Mouse (Mus musculus): Measurements from ENCODE around the gene Pigp. TPM values are rescaled to one million over a fixed set of nuclear protein-coding genes. Genes with fewer than 3 reads are reported as not detected.
A peak's percentile ranks its signal among the peaks of the same experiment; 100 is the strongest.

Gene Pigp
- polyA plus RNA-seq, 1 experiment from 2014 or later: 127 TPM

DNA sequence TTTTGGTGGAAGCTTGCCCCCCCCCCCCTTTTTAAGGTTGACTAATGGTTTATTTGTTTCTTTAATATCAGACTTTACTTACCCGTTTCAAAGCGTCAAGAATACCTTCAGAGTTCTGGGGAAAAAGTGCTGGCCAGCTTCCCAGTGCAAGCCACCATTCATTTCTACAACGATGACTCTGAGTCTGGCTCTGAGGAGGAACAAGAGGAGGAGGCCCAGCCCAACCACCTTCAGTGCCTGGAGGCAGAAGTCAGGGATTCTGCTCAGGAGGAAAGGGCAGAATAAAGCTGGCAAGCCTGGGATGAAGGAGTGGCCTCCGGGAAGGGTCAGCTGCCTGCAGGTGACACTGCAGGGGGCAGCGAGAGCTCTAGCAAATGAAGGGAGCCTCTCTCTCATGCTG, 36.0 kb downstream of the Pigp start:
- WGBS: 34% methylated on average over 5 of the region's 5 CpGs
- no peak for ATAC-seq (ENCODE audit: insufficient number of reproducible peaks, low FRiP score, low TSS enrichment, low read depth)
- Histone ChIP-seq H3K36me3 (no peaks in the 10 kb centered on the region), H3K4me1 (no peaks in the 10 kb centered on the region), H3K4me2 (replicated peaks) (no peak overlapping the region), H3K27me3 (no peaks in the 10 kb centered on the region), H3K9me3 (replicated peaks) (no peaks in the 10 kb centered on the region), H3K4me3 (replicated peaks) (no peak overlapping the region), H3K9ac (no peak overlapping the region), H3K27ac (replicated peaks) (no peak overlapping the region)

DNA sequence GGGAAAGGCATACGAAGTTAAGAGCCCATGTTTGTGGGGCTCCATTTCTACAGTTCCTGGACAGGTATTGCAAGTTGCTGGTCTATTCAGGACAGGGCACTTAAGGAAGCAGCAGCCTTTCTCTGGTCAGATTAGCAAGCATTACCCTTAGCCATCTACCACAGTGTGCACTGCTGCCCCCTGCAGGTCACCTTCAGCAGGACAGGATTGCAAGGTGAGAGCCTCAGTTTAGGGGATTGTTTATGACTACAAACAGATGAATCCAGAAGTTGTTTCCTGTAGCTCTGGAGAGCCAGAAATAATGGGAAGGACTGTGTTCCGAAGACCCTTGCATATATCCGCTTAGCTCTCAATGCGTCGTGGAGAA, 39.8 kb downstream of the Pigp start:
- Histone ChIP-seq H3K36me3 (no peaks in the 10 kb centered on the region), H3K4me3 (replicated peaks) (no peak overlapping the region), H3K9me3 (replicated peaks) (no peaks in the 10 kb centered on the region), H3K9ac (no peak overlapping the region), H3K4me1 (peaks cover 22% of the 10 kb centered on the region; the same call in 1 of the 2 replicates), H3K27ac (replicated peaks) (no peak overlapping the region), H3K4me2 (replicated peaks) (no peak overlapping the region), H3K27me3 (peaks cover 13% of the 10 kb centered on the region)
- 55% methylated on average over 5 of the region's 5 CpGs for WGBS
- ATAC-seq (ENCODE audit: insufficient number of reproducible peaks, low FRiP score, low TSS enrichment, low read depth): no peak

DNA sequence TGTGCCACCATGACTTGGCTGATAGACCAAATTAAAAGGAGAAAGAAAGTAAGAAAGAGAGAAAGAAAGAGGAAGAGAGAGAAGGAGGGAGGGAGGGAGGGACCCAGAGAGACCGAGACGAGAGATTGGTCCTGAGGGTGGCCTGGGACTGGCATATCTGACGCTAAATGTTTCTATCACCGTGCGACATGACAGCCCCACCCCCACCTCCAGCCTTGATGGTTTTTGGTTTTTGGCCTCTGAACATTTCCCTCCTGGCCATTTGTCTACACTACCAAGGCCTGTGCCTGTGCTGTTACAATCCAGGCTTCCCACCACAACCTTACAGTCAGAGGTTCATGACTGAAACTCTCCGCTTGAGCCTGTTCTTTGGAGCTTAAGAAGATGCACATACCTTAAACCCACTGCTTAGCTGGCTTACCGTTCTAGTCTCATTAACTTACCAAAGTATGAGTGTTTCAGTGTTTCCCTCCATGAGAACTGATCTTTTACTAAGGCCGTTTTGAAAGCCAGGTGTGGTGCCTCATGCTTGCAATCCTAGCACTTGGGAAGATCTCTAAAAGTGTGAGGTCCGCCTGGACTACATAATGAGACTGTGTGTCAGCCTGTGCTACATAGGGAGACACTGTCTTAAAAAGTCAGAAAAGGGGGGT, 40.3 kb downstream of the Pigp start:
- H3K4me1 ChIP-seq: peaks cover 22% of the 10 kb centered on the region; the same call in 1 of the 2 replicates
- H3K36me3 ChIP-seq: no peaks in the 10 kb centered on the region
- H3K27ac ChIP-seq (replicated peaks): no peak overlapping the region
- no peak overlapping the region for H3K9ac ChIP-seq
- no peak for ATAC-seq (ENCODE audit: insufficient number of reproducible peaks, low FRiP score, low TSS enrichment, low read depth)
- H3K4me3 ChIP-seq (replicated peaks): no peak overlapping the region
- WGBS: 79% methylated on average over 9 of the region's 9 CpGs
- H3K9me3 ChIP-seq (replicated peaks): no peaks in the 10 kb centered on the region
- no peak overlapping the region for H3K4me2 ChIP-seq (replicated peaks)
- H3K27me3 ChIP-seq: peaks cover 16% of the 10 kb centered on the region

DNA sequence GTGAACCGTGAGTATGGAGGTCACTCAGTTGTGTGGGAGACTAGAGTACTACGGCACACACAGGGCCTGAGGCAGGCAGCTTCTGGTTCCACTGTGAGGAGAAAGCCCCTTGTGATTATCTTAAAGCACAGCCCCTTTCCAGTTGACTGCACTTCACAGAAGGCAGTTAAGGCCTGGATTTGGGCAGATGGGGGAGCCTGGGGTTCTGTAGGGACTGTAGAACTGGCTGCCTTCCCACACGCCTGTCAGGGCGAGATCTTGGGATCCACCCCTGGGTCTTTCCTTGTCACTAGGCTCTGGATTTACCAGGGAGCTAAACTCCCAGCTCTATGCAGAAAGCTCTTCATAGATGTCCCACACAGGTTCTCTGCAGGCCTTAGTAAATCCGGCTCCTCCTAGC, 41.2 kb downstream of the Pigp start:
- Histone ChIP-seq H3K36me3 (no peaks in the 10 kb centered on the region), H3K4me3 (replicated peaks) (no peak overlapping the region), H3K27me3 (peaks cover 16% of the 10 kb centered on the region), H3K4me2 (replicated peaks) (no peak overlapping the region), H3K27ac (replicated peaks) (no peak overlapping the region), H3K4me1 (peaks cover 22% of the 10 kb centered on the region; the same call in 1 of the 2 replicates), H3K9me3 (replicated peaks) (no peaks in the 10 kb centered on the region), H3K9ac (no peak overlapping the region)
- WGBS: 55% methylated on average over 5 of the region's 5 CpGs
- no peak for ATAC-seq (ENCODE audit: insufficient number of reproducible peaks, low FRiP score, low TSS enrichment, low read depth)

- peaks cover 22% of the 10 kb centered on the region; the same call in 1 of the 2 replicates for H3K4me1 ChIP-seq
- H3K4me2 ChIP-seq (replicated peaks): peak overlapping the region; percentile 84
- H3K9ac ChIP-seq: no peak overlapping the region
- H3K27me3 ChIP-seq: peaks cover 20% of the 10 kb centered on the region
- H3K27ac ChIP-seq (replicated peaks): no peak overlapping the region
- no peaks in the 10 kb centered on the region for H3K9me3 ChIP-seq (replicated peaks)
- 9% methylated on average over 25 of the region's 25 CpGs for WGBS
- H3K36me3 ChIP-seq: no peaks in the 10 kb centered on the region
- H3K4me3 ChIP-seq (replicated peaks): peak overlapping the region; percentile 48
- ATAC-seq (ENCODE audit: insufficient number of reproducible peaks, low FRiP score, low TSS enrichment, low read depth): no peak
These were observed 42.5 kb downstream of the Pigp start for GRCm38 (mm10) chr16:94328881-94329867.

DNA sequence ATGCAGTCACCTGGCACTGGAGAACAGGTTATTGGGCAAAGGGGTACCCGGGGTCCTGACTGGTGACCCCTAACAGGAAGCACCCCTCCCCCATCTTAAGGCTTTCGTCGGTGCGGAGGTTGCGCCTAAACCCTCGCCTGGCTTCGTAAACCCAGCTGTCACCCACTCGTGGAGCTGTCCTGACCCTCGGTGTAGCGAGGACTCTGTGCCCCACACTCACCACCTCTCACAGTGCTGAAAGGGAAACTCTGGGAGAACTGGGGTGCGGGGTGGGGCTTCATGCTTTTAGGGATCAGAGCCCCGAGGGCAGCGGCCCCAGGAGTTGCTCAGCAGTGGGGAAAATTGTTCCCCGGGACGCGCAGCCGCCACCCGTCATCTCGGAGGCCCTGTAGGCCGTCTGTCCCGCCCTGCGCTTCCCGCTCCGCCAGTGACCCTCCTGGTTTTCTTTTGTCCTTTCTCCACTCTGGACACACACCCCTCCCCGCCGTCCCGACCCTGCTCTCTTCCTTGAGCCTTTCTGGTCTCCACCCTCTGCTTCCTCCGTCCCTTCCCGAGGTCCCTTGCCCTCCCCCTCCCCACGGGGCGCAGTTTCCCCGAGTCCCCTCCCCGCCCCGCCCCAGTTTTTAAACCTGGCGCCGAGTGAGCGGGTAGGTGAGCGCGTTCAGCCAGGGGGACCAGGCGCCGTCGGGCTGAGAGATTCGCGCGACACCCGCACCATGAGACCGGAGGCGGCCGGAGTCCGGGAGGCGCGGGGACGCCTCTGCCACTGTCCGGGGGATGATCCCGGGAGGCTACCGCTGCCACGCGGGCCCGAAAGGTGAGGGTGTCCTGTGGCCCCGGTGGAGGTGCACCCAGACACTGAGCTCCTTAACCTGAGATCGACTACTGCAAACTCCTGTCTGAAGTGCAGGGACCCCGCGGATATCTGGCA, 43.6 kb downstream of the Pigp start, which contains the start of gene Ripply3:
Gene Ripply3 (plus strand): TSS at position 640 of the 931 bp plus-strand sequence.
- H3K4me2 ChIP-seq (replicated peaks): peak within 1 kb of the TSS; percentile 84
- H3K27ac ChIP-seq (replicated peaks): no peak within 1 kb of the TSS
- H3K36me3 ChIP-seq: no peaks in the 10 kb centered on the region
- H3K4me3 ChIP-seq (replicated peaks): peak within 1 kb of the TSS; percentile 48
- ATAC-seq (ENCODE audit: insufficient number of reproducible peaks, low FRiP score, low TSS enrichment, low read depth): 0 out of 2 replicates have a peak, but pooled peaks have one; percentile 23
- peaks cover 20% of the 10 kb centered on the region for H3K27me3 ChIP-seq
- 1% methylated on average over 63 of the region's 63 CpGs for WGBS
- H3K9ac ChIP-seq: peak within 1 kb of the TSS; percentile 28
- H3K9me3 ChIP-seq (replicated peaks): no peaks in the 10 kb centered on the region
- peaks cover 22% of the 10 kb centered on the region; the same call in 1 of the 2 replicates for H3K4me1 ChIP-seq

- no peak for ATAC-seq (ENCODE audit: insufficient number of reproducible peaks, low FRiP score, low TSS enrichment, low read depth)
- H3K36me3 ChIP-seq: no peaks in the 10 kb centered on the region
- peaks cover 20% of the 10 kb centered on the region for H3K27me3 ChIP-seq
- peaks cover 22% of the 10 kb centered on the region; the same call in 1 of the 2 replicates for H3K4me1 ChIP-seq
- no peak overlapping the region for H3K4me3 ChIP-seq (replicated peaks)
- H3K27ac ChIP-seq (replicated peaks): no peak overlapping the region
- H3K9ac ChIP-seq: no peak overlapping the region
- no peaks in the 10 kb centered on the region for H3K9me3 ChIP-seq (replicated peaks)
- no peak overlapping the region for H3K4me2 ChIP-seq (replicated peaks)
- WGBS: 81% methylated on average over 3 of the region's 3 CpGs
These were observed 45.6 kb downstream of the Pigp start for GRCm38 (mm10) chr16:94326008-94326407.

DNA sequence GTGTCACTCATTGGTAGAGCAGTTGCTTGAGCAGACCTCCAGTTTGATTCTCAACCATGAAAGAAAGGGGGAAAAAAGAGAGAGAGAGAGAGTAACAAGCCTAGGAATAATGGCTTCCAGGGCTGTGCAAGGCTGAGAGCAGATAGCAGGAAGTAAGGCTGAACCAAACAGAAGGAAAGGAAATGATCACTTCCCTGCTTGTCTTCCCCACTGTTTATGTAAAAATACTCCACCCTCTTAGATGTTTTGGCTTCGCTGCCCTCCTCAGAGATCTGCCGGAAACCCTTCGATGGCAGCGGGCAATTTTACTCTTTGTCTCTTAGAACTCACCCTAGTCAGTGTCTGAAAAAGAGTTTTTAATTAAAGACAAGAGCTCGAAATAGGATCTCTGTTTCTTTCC, 48.0 kb downstream of the Pigp start:
- WGBS: 49% methylated on average over 5 of the region's 5 CpGs

DNA sequence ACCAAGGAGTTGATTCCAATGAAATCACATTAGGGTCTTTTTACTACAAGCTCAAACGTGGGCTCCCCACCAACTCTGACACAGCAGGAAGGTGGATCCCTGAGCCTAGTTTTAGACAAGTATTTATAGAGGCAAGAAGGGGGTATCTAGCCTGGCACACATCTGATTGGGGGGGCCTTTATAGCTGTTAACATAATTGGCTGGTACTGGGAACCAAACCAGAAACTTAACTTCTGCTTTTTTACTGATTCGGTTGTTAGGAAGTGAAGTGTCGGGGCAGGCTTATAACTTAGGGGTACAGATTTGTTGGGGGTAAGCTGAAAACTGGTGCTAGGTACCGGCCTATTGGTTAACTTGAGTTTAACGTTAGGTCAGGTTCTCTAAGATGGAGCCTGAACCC, 51.4 kb downstream of the Pigp start:
- H3K9ac ChIP-seq: no peak overlapping the region
- H3K4me1 ChIP-seq: no peaks in the 10 kb centered on the region
- H3K36me3 ChIP-seq: no peaks in the 10 kb centered on the region
- no peak for ATAC-seq (ENCODE audit: insufficient number of reproducible peaks, low FRiP score, low TSS enrichment, low read depth)
- H3K4me2 ChIP-seq (replicated peaks): no peak overlapping the region
- no peak overlapping the region for H3K4me3 ChIP-seq (replicated peaks)
- H3K27ac ChIP-seq (replicated peaks): no peak overlapping the region
- 81% methylated on average over 5 of the region's 5 CpGs for WGBS
- H3K9me3 ChIP-seq (replicated peaks): no peaks in the 10 kb centered on the region
- 0 out of 2 replicates have a peak, but pooled peaks cover 3% of the 10 kb centered on the region for H3K27me3 ChIP-seq

More for the DNA sequence above, 48.0 kb downstream of the Pigp start:
- Histone ChIP-seq H3K4me1 (peaks cover 9% of the 10 kb centered on the region; the same call in 1 of the 2 replicates), H3K9me3 (replicated peaks) (no peaks in the 10 kb centered on the region), H3K4me2 (replicated peaks) (no peak overlapping the region), H3K27ac (replicated peaks) (no peak overlapping the region), H3K4me3 (replicated peaks) (no peak overlapping the region), H3K27me3 (peaks cover 14% of the 10 kb centered on the region), H3K36me3 (no peaks in the 10 kb centered on the region), H3K9ac (no peak overlapping the region)
- ATAC-seq (ENCODE audit: insufficient number of reproducible peaks, low FRiP score, low TSS enrichment, low read depth): no peak

- Histone ChIP-seq H3K9ac (no peak overlapping the region), H3K36me3 (no peaks in the 10 kb centered on the region), H3K9me3 (replicated peaks) (no peaks in the 10 kb centered on the region), H3K27ac (replicated peaks) (no peak overlapping the region), H3K4me2 (replicated peaks) (no peak overlapping the region), H3K4me3 (replicated peaks) (no peak overlapping the region), H3K27me3 (no peaks in the 10 kb centered on the region), H3K4me1 (peaks cover 6% of the 10 kb centered on the region; the same call in 1 of the 2 replicates)
- ATAC-seq (ENCODE audit: insufficient number of reproducible peaks, low FRiP score, low TSS enrichment, low read depth): no peak
- WGBS: 68% methylated on average over 5 of the region's 5 CpGs
These were observed 53.9 kb downstream of the Pigp start for GRCm38 (mm10) chr16:94317752-94318151.
